Mouse (Mus musculus): ENCODE measurements around the gene Chsy1. TPM values are rescaled to one million over a fixed set of nuclear protein-coding genes. Genes with fewer than 3 reads are reported as not detected.

The Chsy1 gene
- polyA plus RNA-seq, 1 experiment from 2014 or later, result 26.7 TPM

- Histone ChIP-seq H3K9me3 (replicated peaks; ENCODE audit: control insufficient read depth, low read length) (no peaks in the 10 kb centered on the region), H3K4me2 (ENCODE audit: low read depth, low read length) (no peak overlapping the region), H3K27me3 (ENCODE audit: control insufficient read depth, insufficient read depth, low read length) (no peaks in the 10 kb centered on the region), H3K36me3 (replicated peaks; ENCODE audit: control insufficient read depth, insufficient read depth, low read depth, low read length) (no peaks in the 10 kb centered on the region), H3K4me1 (ENCODE audit: control insufficient read depth, insufficient read depth, low read length) (no peaks in the 10 kb centered on the region), H3K9ac (replicated peaks; ENCODE audit: low read length) (no peak overlapping the region), H3K4me3 (ENCODE audit: low read depth, low read length) (no peak overlapping the region), H3K27ac (replicated peaks; ENCODE audit: low read depth, low read length) (no peak overlapping the region)
- ATAC-seq (replicated peaks; ENCODE audit: insufficient number of reproducible peaks, low FRiP score, low TSS enrichment, low read depth) (no peak), DNase-seq (ENCODE audit: low spot score) (no peak)
- 89% methylated on average over 6 of the region's 6 CpGs for WGBS
Observed at GRCm38 (mm10) chr7:66161836-66162235, 52.5 kb downstream of the Chsy1 start.

GRCm38 (mm10) chr7:66162489-66162888, 53.2 kb downstream of the Chsy1 start:
- Histone ChIP-seq H3K4me2 (ENCODE audit: low read depth, low read length) (no peak overlapping the region), H3K9me3 (replicated peaks; ENCODE audit: control insufficient read depth, low read length) (no peaks in the 10 kb centered on the region), H3K4me3 (ENCODE audit: low read depth, low read length) (no peak overlapping the region), H3K4me1 (ENCODE audit: control insufficient read depth, insufficient read depth, low read length) (no peaks in the 10 kb centered on the region), H3K36me3 (replicated peaks; ENCODE audit: control insufficient read depth, insufficient read depth, low read depth, low read length) (no peaks in the 10 kb centered on the region), H3K27ac (replicated peaks; ENCODE audit: low read depth, low read length) (no peak overlapping the region), H3K9ac (replicated peaks; ENCODE audit: low read length) (no peak overlapping the region), H3K27me3 (ENCODE audit: control insufficient read depth, insufficient read depth, low read length) (no peaks in the 10 kb centered on the region)
- ATAC-seq (replicated peaks; ENCODE audit: insufficient number of reproducible peaks, low FRiP score, low TSS enrichment, low read depth), result no peak
- DNase-seq (ENCODE audit: low spot score), result no peak
- 89% methylated on average over 7 of the region's 7 CpGs for WGBS

GRCm38 (mm10) chr7:66162981-66163380, 53.7 kb downstream of the Chsy1 start:
- no peak overlapping the region for H3K4me2 ChIP-seq (ENCODE audit: low read depth, low read length)
- no peak overlapping the region for H3K4me3 ChIP-seq (ENCODE audit: low read depth, low read length)
- H3K9me3 ChIP-seq (replicated peaks; ENCODE audit: control insufficient read depth, low read length), result no peaks in the 10 kb centered on the region
- WGBS, result 91% methylated on average over 1 of the region's 1 CpGs
- no peaks in the 10 kb centered on the region for H3K4me1 ChIP-seq (ENCODE audit: control insufficient read depth, insufficient read depth, low read length)
- no peak overlapping the region for H3K9ac ChIP-seq (replicated peaks; ENCODE audit: low read length)
- no peaks in the 10 kb centered on the region for H3K36me3 ChIP-seq (replicated peaks; ENCODE audit: control insufficient read depth, insufficient read depth, low read depth, low read length)
- H3K27me3 ChIP-seq (ENCODE audit: control insufficient read depth, insufficient read depth, low read length), result no peaks in the 10 kb centered on the region
- no peak overlapping the region for H3K27ac ChIP-seq (replicated peaks; ENCODE audit: low read depth, low read length)
- no peak for ATAC-seq (replicated peaks; ENCODE audit: insufficient number of reproducible peaks, low FRiP score, low TSS enrichment, low read depth)
- DNase-seq (ENCODE audit: low spot score), result no peak

GRCm38 (mm10) chr7:66164427-66165031, 55.2 kb downstream of the Chsy1 start:
- H3K27ac ChIP-seq (replicated peaks; ENCODE audit: low read depth, low read length), result no peak overlapping the region
- no peaks in the 10 kb centered on the region for H3K4me1 ChIP-seq (ENCODE audit: control insufficient read depth, insufficient read depth, low read length)
- ATAC-seq (replicated peaks; ENCODE audit: insufficient number of reproducible peaks, low FRiP score, low TSS enrichment, low read depth) (no peak), DNase-seq (ENCODE audit: low spot score) (no peak)
- no peaks in the 10 kb centered on the region for H3K9me3 ChIP-seq (replicated peaks; ENCODE audit: control insufficient read depth, low read length)
- no peak overlapping the region for H3K4me3 ChIP-seq (ENCODE audit: low read depth, low read length)
- no peaks in the 10 kb centered on the region for H3K27me3 ChIP-seq (ENCODE audit: control insufficient read depth, insufficient read depth, low read length)
- 82% methylated on average over 9 of the region's 9 CpGs for WGBS
- H3K36me3 ChIP-seq (replicated peaks; ENCODE audit: control insufficient read depth, insufficient read depth, low read depth, low read length), result no peaks in the 10 kb centered on the region
- H3K9ac ChIP-seq (replicated peaks; ENCODE audit: low read length), result no peak overlapping the region
- no peak overlapping the region for H3K4me2 ChIP-seq (ENCODE audit: low read depth, low read length)

- Histone ChIP-seq H3K9me3 (replicated peaks; ENCODE audit: control insufficient read depth, low read length) (no peaks in the 10 kb centered on the region), H3K4me3 (ENCODE audit: low read depth, low read length) (no peak overlapping the region), H3K4me1 (ENCODE audit: control insufficient read depth, insufficient read depth, low read length) (no peaks in the 10 kb centered on the region), H3K9ac (replicated peaks; ENCODE audit: low read length) (no peak overlapping the region), H3K27ac (replicated peaks; ENCODE audit: low read depth, low read length) (no peak overlapping the region), H3K4me2 (ENCODE audit: low read depth, low read length) (no peak overlapping the region), H3K36me3 (replicated peaks; ENCODE audit: control insufficient read depth, insufficient read depth, low read depth, low read length) (no peaks in the 10 kb centered on the region), H3K27me3 (ENCODE audit: control insufficient read depth, insufficient read depth, low read length) (no peaks in the 10 kb centered on the region)
- ATAC-seq (replicated peaks; ENCODE audit: insufficient number of reproducible peaks, low FRiP score, low TSS enrichment, low read depth), result no peak
- no peak for DNase-seq (ENCODE audit: low spot score)
- 74% methylated on average over 5 of the region's 5 CpGs for WGBS
Observed at GRCm38 (mm10) chr7:66165036-66165798, 55.9 kb downstream of the Chsy1 start.

- DNase-seq (ENCODE audit: low spot score) (no peak), ATAC-seq (replicated peaks; ENCODE audit: insufficient number of reproducible peaks, low FRiP score, low TSS enrichment, low read depth) (no peak)
- Histone ChIP-seq H3K4me1 (ENCODE audit: control insufficient read depth, insufficient read depth, low read length) (no peaks in the 10 kb centered on the region), H3K4me2 (ENCODE audit: low read depth, low read length) (no peak overlapping the region), H3K36me3 (replicated peaks; ENCODE audit: control insufficient read depth, insufficient read depth, low read depth, low read length) (peaks cover 8% of the 10 kb centered on the region; the same call in 1 of the 2 replicates), H3K9me3 (replicated peaks; ENCODE audit: control insufficient read depth, low read length) (no peaks in the 10 kb centered on the region), H3K27ac (replicated peaks; ENCODE audit: low read depth, low read length) (no peak overlapping the region), H3K9ac (replicated peaks; ENCODE audit: low read length) (no peak overlapping the region), H3K27me3 (ENCODE audit: control insufficient read depth, insufficient read depth, low read length) (no peaks in the 10 kb centered on the region), H3K4me3 (ENCODE audit: low read depth, low read length) (no peak overlapping the region)
- WGBS, result 92% methylated on average over 7 of the region's 7 CpGs
Observed at GRCm38 (mm10) chr7:66168877-66169276, 59.6 kb downstream of the Chsy1 start.

- Histone ChIP-seq H3K27me3 (ENCODE audit: control insufficient read depth, insufficient read depth, low read length) (no peaks in the 10 kb centered on the region), H3K4me3 (ENCODE audit: low read depth, low read length) (no peak overlapping the region), H3K27ac (replicated peaks; ENCODE audit: low read depth, low read length) (no peak overlapping the region), H3K36me3 (replicated peaks; ENCODE audit: control insufficient read depth, insufficient read depth, low read depth, low read length) (peaks cover 8% of the 10 kb centered on the region; the same call in 1 of the 2 replicates), H3K4me2 (ENCODE audit: low read depth, low read length) (no peak overlapping the region), H3K9me3 (replicated peaks; ENCODE audit: control insufficient read depth, low read length) (no peaks in the 10 kb centered on the region), H3K9ac (replicated peaks; ENCODE audit: low read length) (no peak overlapping the region), H3K4me1 (ENCODE audit: control insufficient read depth, insufficient read depth, low read length) (no peaks in the 10 kb centered on the region)
- ATAC-seq (replicated peaks; ENCODE audit: insufficient number of reproducible peaks, low FRiP score, low TSS enrichment, low read depth) (no peak), DNase-seq (ENCODE audit: low spot score) (no peak)
- WGBS, result 88% methylated on average over 6 of the region's 6 CpGs
Observed at GRCm38 (mm10) chr7:66169476-66169875, 60.2 kb downstream of the Chsy1 start.

GRCm38 (mm10) chr7:66170802-66171505, 61.6 kb downstream of the Chsy1 start:
- H3K36me3 ChIP-seq (replicated peaks; ENCODE audit: control insufficient read depth, insufficient read depth, low read depth, low read length), result peaks cover 8% of the 10 kb centered on the region; the same call in 1 of the 2 replicates
- ATAC-seq (replicated peaks; ENCODE audit: insufficient number of reproducible peaks, low FRiP score, low TSS enrichment, low read depth) (no peak), DNase-seq (ENCODE audit: low spot score) (no peak)
- no peak overlapping the region for H3K4me3 ChIP-seq (ENCODE audit: low read depth, low read length)
- H3K27me3 ChIP-seq (ENCODE audit: control insufficient read depth, insufficient read depth, low read length), result no peaks in the 10 kb centered on the region
- no peak overlapping the region for H3K4me2 ChIP-seq (ENCODE audit: low read depth, low read length)
- WGBS, result 96% methylated on average over 27 of the region's 27 CpGs
- H3K4me1 ChIP-seq (ENCODE audit: control insufficient read depth, insufficient read depth, low read length), result no peaks in the 10 kb centered on the region
- H3K9ac ChIP-seq (replicated peaks; ENCODE audit: low read length), result no peak overlapping the region
- H3K27ac ChIP-seq (replicated peaks; ENCODE audit: low read depth, low read length), result no peak overlapping the region
- no peaks in the 10 kb centered on the region for H3K9me3 ChIP-seq (replicated peaks; ENCODE audit: control insufficient read depth, low read length)

Measured in embryonic facial prominence, embryonic 11.5 days (tissue).